In genomic region chr4:70238862-70239261, GRCm38 (mm10) we compare ENCODE assay signal across 33 mouse cellular contexts.
"Had no signal": no experiment of that assay in that cellular context is flagged by ENCODE, and none has a peak within 500 bp of the region (broad histone marks: within the 10 kb centered on the region; RNA-seq: fewer than 3 reads in every experiment).

No protein-coding gene starts in this region.

- H3K9me3 ChIP-seq: limb, embryonic 10.5 days; limb, embryonic 12.5 days; limb, embryonic 13.5 days; limb, embryonic 15.5 days; liver, embryonic 12.5 days; liver, embryonic 13.5 days; liver, embryonic 15.5 days; lung, embryonic 15.5 days; megakaryocyte, embryonic 14.5 days; midbrain, embryonic 10.5 days; midbrain, embryonic 12.5 days; midbrain, embryonic 13.5 days; midbrain, embryonic 15.5 days; neural tube, embryonic 12.5 days; neural tube, embryonic 13.5 days had no signal

- H3K4me3 ChIP-seq: limb, embryonic 10.5 days; limb, embryonic 12.5 days; limb, embryonic 13.5 days; limb, embryonic 15.5 days; liver, embryonic 12.5 days; liver, embryonic 13.5 days; liver, embryonic 15.5 days; lung, embryonic 15.5 days; megakaryocyte, embryonic 14.5 days; midbrain, embryonic 10.5 days; midbrain, embryonic 12.5 days; midbrain, embryonic 13.5 days; midbrain, embryonic 15.5 days; myocyte; neural tube, embryonic 12.5 days; neural tube, embryonic 13.5 days had no signal

- ATAC-seq: liver, embryonic 12.5 days; liver, postnatal 0 days; lung, postnatal 0 days; midbrain, embryonic 13.5 days; midbrain, embryonic 15.5 days; midbrain, embryonic 16.5 days had no signal

- H3K27ac ChIP-seq: limb, embryonic 10.5 days; limb, embryonic 12.5 days; limb, embryonic 13.5 days; limb, embryonic 15.5 days; liver, embryonic 12.5 days; liver, embryonic 13.5 days; liver, embryonic 14.5 days; liver, embryonic 15.5 days; lung, embryonic 15.5 days; macrophage; midbrain, embryonic 10.5 days; midbrain, embryonic 12.5 days; midbrain, embryonic 13.5 days; midbrain, embryonic 15.5 days; neural tube, embryonic 12.5 days; neural tube, embryonic 13.5 days had no signal

- H3K27me3 ChIP-seq: limb, embryonic 12.5 days; limb, embryonic 13.5 days; limb, embryonic 15.5 days; liver, embryonic 12.5 days; liver, embryonic 13.5 days; liver, embryonic 15.5 days; lung, embryonic 15.5 days; megakaryocyte, embryonic 14.5 days; midbrain, embryonic 12.5 days; midbrain, embryonic 13.5 days; midbrain, embryonic 15.5 days; neural tube, embryonic 12.5 days; neural tube, embryonic 13.5 days had no signal

- H3K4me1 ChIP-seq: limb, embryonic 15.5 days; liver, embryonic 12.5 days; liver, embryonic 13.5 days; liver, embryonic 15.5 days; lung, embryonic 15.5 days; midbrain, embryonic 12.5 days; midbrain, embryonic 13.5 days; midbrain, embryonic 15.5 days; neural tube, embryonic 12.5 days had no signal

- H3K9ac ChIP-seq: limb, embryonic 12.5 days; limb, embryonic 13.5 days; limb, embryonic 15.5 days; liver, embryonic 12.5 days; liver, embryonic 13.5 days; liver, embryonic 14.5 days; liver, embryonic 15.5 days; liver, postnatal 0 days; lung, embryonic 14.5 days; lung, embryonic 15.5 days; midbrain, embryonic 12.5 days; midbrain, embryonic 13.5 days; midbrain, embryonic 15.5 days; neural tube, embryonic 12.5 days; neural tube, embryonic 13.5 days had no signal

- H3K4me2 ChIP-seq: limb, embryonic 12.5 days; limb, embryonic 13.5 days; limb, embryonic 15.5 days; liver, embryonic 11.5 days; liver, embryonic 12.5 days; liver, embryonic 13.5 days; liver, embryonic 15.5 days; lung, embryonic 14.5 days; lung, embryonic 15.5 days; midbrain, embryonic 11.5 days; midbrain, embryonic 12.5 days; midbrain, embryonic 13.5 days; midbrain, embryonic 15.5 days; neural tube, embryonic 12.5 days; neural tube, embryonic 13.5 days had no signal

- DNase-seq: left cerebral cortex, postnatal 4 days; liver; liver, embryonic 13.5 days; liver, postnatal 0 days; lung, adult 18-20 months; lung, adult 2 months; lung, embryonic 14.5 days; lung, postnatal 10 days; lung, postnatal 14 days; lung, postnatal 36 days; lung, postnatal 4 days; midbrain, embryonic 14.5 days had no signal
